Mouse (Mus musculus): ENCODE results near the gene Slit1.

DNA sequence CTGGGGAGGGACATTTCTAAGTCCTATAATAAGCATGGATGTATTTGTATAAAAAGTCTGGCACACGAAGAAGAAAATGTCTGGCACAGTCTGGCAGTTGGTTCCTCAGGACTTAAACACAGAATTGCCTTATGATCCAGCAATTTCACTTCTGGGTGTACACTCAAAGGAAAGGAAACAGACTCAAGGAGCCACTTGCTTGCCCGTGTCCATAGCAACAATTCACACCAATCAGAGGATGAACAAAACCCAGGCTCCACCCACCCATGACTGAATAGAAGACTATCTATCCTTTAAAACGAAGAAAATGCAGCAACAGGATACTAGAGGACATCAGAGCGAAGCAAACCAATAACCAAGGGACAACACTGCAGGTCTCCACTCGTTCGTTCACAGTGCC, 48.4 kb downstream of the Slit1 start:
- TF ChIP-seq CTCF (IDR thresholded peaks at IDR 0.05; ENCODE audit: borderline replicate concordance, extremely low read depth, insufficient read depth, insufficient read length) (no peak), POLR2A (IDR thresholded peaks at IDR 0.05; ENCODE audit: borderline replicate concordance, extremely low read depth, insufficient read depth, insufficient read length, poor library complexity, severe bottlenecking) (no peak)
